Mouse (Mus musculus) limb, embryonic 13.5 days (tissue): Measurements from ENCODE around the gene Ube2q1. TPM values are rescaled to one million over a fixed set of nuclear protein-coding genes. Genes with fewer than 3 reads are reported as not detected.
A peak's percentile ranks its signal among the peaks of the same experiment; 100 is the strongest.

Source experiments
- ATAC-seq: fragments of 200-750 bp; cut with Nextera tagmentation; 2 replicates; pipeline ENCODE4 v1.8.0; 2017; ENCODE audit warnings: low read depth, moderate number of reproducible peaks, moderate TSS enrichment; ENCODE audit not compliant: low FRiP score
- H3K27ac ChIP-seq: fragments of 300-500 bp; sonication (generic); 2 replicates; pipeline ENCODE4 v1.5.1; 2015; ENCODE audit warnings: inconsistent platforms, mild to moderate bottlenecking, moderate library complexity
- H3K27me3 ChIP-seq: fragments of 300-500 bp; sonication (generic); 2 replicates; pipeline ENCODE4 v1.6.1; 2015; ENCODE audit warnings: mild to moderate bottlenecking, inconsistent platforms
- H3K36me3 ChIP-seq: fragments of 300-500 bp; sonication (generic); 2 replicates; pipeline ENCODE4 v1.6.1; 2015; ENCODE audit warnings: inconsistent platforms, mild to moderate bottlenecking, moderate library complexity
- H3K4me1 ChIP-seq: fragments of 300-500 bp; sonication (generic); 2 replicates; pipeline ENCODE4 v1.6.1; 2015; ENCODE audit warnings: inconsistent platforms
- H3K4me2 ChIP-seq: fragments of 300-500 bp; sonication (generic); replicated peaks from 2 replicates; pipeline ENCODE4 v1.6.1; 2015; ENCODE audit warnings: inconsistent platforms, mild to moderate bottlenecking, moderate library complexity
- H3K4me3 ChIP-seq: fragments of 300-500 bp; sonication (generic); 2 replicates; pipeline ENCODE4 v1.5.1; 2015; ENCODE audit warnings: moderate library complexity, mild to moderate bottlenecking, inconsistent platforms
- H3K9ac ChIP-seq: fragments of 300-500 bp; sonication (generic); 2 replicates; pipeline ENCODE4 v1.6.1; 2015; ENCODE audit warnings: mild to moderate bottlenecking, inconsistent platforms
- H3K9me3 ChIP-seq: fragments of 300-500 bp; sonication (generic); 2 replicates; pipeline ENCODE4 v1.6.1; 2016; ENCODE audit warnings: inconsistent platforms
- WGBS: fragments of 180-500 bp; shearing (Covaris S2); methylation state at CpG from one replicate; pipeline ENCODE4 v1.1.7; 2015; 5-methylcytosine and 5-hydroxymethylcytosine counted together
- polyA plus RNA-seq: library from polyadenylated mRNA; unstranded; fragments of >200 nt; fragmentation: Nextera tagmentation; extraction: Ambion mirVana; gene quantifications from 2 replicates; pipeline ENCODE4 v1.2.1, GENCODE M21; 2015

Ube2q1 gene
- polyA plus RNA-seq, 1 experiment from 2014 or later, result 11.5 TPM

DNA sequence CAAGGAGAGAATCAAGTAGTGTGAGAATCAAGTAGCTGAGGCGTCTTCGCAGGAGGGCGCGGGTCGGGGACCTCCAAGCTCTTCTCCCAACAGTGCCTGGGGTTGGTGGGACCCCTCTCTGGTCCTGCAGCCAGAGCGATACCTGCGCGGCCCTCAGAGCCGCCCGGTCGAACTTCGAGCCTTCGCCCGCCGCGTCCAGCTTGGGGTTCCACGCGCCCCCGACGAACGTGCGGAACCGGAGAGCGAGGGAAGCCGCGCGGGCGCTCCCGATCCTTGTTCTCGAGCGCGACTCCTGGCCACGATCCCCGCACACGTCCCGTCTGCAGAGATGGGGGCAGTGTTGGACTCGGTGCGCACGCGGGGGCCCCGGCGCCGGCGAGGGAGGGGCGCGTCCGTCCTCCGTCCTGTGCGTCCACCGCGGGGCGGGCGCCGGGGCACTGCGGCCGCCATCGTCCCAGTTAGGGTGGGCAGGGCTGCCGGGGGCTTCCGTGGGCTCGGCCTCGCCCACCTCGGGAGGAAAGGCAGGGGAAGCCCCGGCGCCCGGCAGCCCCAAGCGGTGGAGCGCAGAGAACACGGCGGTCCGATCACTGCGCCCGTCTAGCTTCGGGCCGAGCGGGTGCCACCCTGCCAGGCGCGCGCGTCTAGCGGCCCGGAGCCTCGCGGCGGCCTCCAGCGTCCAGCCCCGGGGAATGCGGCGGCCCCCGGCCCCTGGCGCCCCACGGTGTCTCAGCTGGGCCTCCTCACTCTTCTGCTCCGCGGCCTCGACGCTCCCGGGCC, 57.6 kb downstream of the Ube2q1 start, which contains the start of gene She:
Gene She (plus strand): TSS at position 556 of the 777 bp plus-strand sequence.
- Histone ChIP-seq H3K9me3 (peaks cover 5% of the 10 kb centered on the region; the same call in 1 of the 2 replicates), H3K36me3 (no peaks in the 10 kb centered on the region), H3K4me1 (peaks cover 10% of the 10 kb centered on the region), H3K27ac (no peak within 1 kb of the TSS), H3K4me2 (peak within 1 kb of the TSS; percentile 72), H3K9ac (peak within 1 kb of the TSS; percentile 66), H3K4me3 (peak within 1 kb of the TSS; percentile 52), H3K27me3 (peaks cover 81% of the 10 kb centered on the region)
- ATAC-seq, result peak; percentile 59; the same call in 1 of the 2 replicates
- WGBS, result 2% methylated on average over 92 of the region's 96 CpGs

Other genes with a start within 250 kb of the Ube2q1 start
- gene Adar, start 58.6 kb upstream of the Ube2q1 start, polyA plus RNA-seq, result 11.2 and 12.4 TPM in 2 replicates
- gene Chrnb2, start 9.0 kb upstream of the Ube2q1 start, polyA plus RNA-seq, result 0.43 and 0.63 TPM in 2 replicates
- 3.1 and 3.6 TPM in 2 replicates for gene She, start 57.8 kb downstream of the Ube2q1 start, polyA plus RNA-seq
- 0.96 and 1.2 TPM in 2 replicates for gene Il6ra, start 139.6 kb downstream of the Ube2q1 start, polyA plus RNA-seq
- gene Atp8b2, start 189.9 kb downstream of the Ube2q1 start, polyA plus RNA-seq, result 15.2 and 17.7 TPM in 2 replicates
- gene Hax1, start 225.2 kb downstream of the Ube2q1 start, polyA plus RNA-seq, result 157 and 174 TPM in 2 replicates